Mouse (Mus musculus) left cerebral cortex, adult 8-10 months (tissue): ENCODE data around the gene Vamp4. TPM values are rescaled to one million over a fixed set of nuclear protein-coding genes. Genes with fewer than 3 reads are reported as not detected.
A peak's percentile ranks its signal among the peaks of the same experiment; 100 is the strongest.

Source experiments
- DNase-seq, 2 experiments: peaks; one replicate each; pipeline ENCODE4 v3.0.0; 2022; ENCODE audit warnings: low spot score in 2 of 2
- total RNA-seq, 4 experiments: library from RNA; stranded (reverse); gene quantifications; 2 replicates each; pipeline ENCODE4 v1.2.4; 2022

The Vamp4 gene
- 100 to 1,000 TPM in 3 of 4 experiments, 10 to 100 TPM in 1; 97.3 to 120 (median 106) TPM for total RNA-seq

- DNase-seq = peak; percentile 85 to 86
Measured at GRCm38 (mm10) chr1:162570260-162570748, at the start of gene Vamp4. Vamp4 (plus strand) TSS chr1:162570515.

GRCm38 (mm10) chr1:162529651-162530050, 40.7 kb upstream of the Vamp4 start:
- DNase-seq = peak in 1 of 2 experiments; percentile 14

GRCm38 (mm10) chr1:162530666-162531065, 39.6 kb upstream of the Vamp4 start:
- DNase-seq = no peak

GRCm38 (mm10) chr1:162531584-162531983, 38.7 kb upstream of the Vamp4 start:
- DNase-seq = no peak

GRCm38 (mm10) chr1:162532330-162532729, 38.0 kb upstream of the Vamp4 start:
- DNase-seq = no peak

- DNase-seq = no peak
Measured at GRCm38 (mm10) chr1:162533766-162534560, 36.4 kb upstream of the Vamp4 start.

- no peak for DNase-seq
Measured at GRCm38 (mm10) chr1:162543231-162543630, 27.1 kb upstream of the Vamp4 start.

GRCm38 (mm10) chr1:162547607-162548006, 22.7 kb upstream of the Vamp4 start:
- no peak for DNase-seq

- DNase-seq = peak; percentile 63 to 89
Measured at GRCm38 (mm10) chr1:162548016-162548916, 22.0 kb upstream of the Vamp4 start, which contains the start of gene Mettl13. Mettl13 (minus strand) TSS chr1:162548551.

GRCm38 (mm10) chr1:162548917-162549613, 21.2 kb upstream of the Vamp4 start:
- no peak for DNase-seq

GRCm38 (mm10) chr1:162549615-162550283, 20.6 kb upstream of the Vamp4 start:
- no peak for DNase-seq

GRCm38 (mm10) chr1:162552956-162553355, 17.4 kb upstream of the Vamp4 start:
- no peak for DNase-seq

- no peak for DNase-seq
Measured at GRCm38 (mm10) chr1:162554193-162554592, 16.1 kb upstream of the Vamp4 start.

GRCm38 (mm10) chr1:162563236-162563635, 7.1 kb upstream of the Vamp4 start:
- no peak for DNase-seq

GRCm38 (mm10) chr1:162564992-162565391, 5.3 kb upstream of the Vamp4 start:
- no peak for DNase-seq

- DNase-seq = no peak
Measured at GRCm38 (mm10) chr1:162567351-162567750, 3.0 kb upstream of the Vamp4 start.

- peak; percentile 57 to 60 for DNase-seq
Measured at GRCm38 (mm10) chr1:162570931-162571601, 751 bp downstream of the Vamp4 start.

GRCm38 (mm10) chr1:162575098-162575497, 4.8 kb downstream of the Vamp4 start:
- no peak for DNase-seq

- no peak for DNase-seq
Measured at GRCm38 (mm10) chr1:162582884-162583283, 12.6 kb downstream of the Vamp4 start.

GRCm38 (mm10) chr1:162586282-162586681, 16.0 kb downstream of the Vamp4 start:
- no peak for DNase-seq
